Mouse (Mus musculus): ENCODE data around the gene Chd3. TPM values are rescaled to one million over a fixed set of nuclear protein-coding genes. Genes with fewer than 3 reads are reported as not detected.

Chd3 gene
- polyA plus RNA-seq, 2 experiments = 97.8 to 425 TPM

DNA sequence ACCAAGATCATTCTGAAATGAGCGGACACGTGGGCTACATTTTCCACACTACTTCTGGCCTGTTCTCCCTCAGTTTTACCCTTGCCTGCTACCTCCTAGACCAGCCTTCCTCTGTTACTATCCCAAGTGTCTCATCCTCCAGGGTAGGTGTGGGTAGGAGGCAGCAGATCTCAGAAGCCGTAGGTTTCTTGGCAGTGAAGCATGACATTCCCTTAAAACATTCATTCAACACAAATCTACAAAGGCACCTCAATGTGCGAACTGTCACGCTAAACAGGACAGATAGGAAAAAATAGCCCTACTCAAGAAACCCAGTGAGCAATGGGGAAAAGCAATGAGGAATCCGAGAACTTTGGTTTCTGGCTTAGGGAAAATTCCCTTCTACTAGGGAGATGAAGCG, 43.3 kb upstream of the Chd3 start:
- Histone ChIP-seq H3K4me1 (ENCODE audit: control insufficient read depth, insufficient read depth, low read length) (peaks cover 46% of the 10 kb centered on the region), H3K36me3 (ENCODE audit: control insufficient read depth, insufficient read depth, low read length) (peaks cover 28% of the 10 kb centered on the region)
- WGBS = 53% methylated on average over 7 of the region's 7 CpGs

GRCm38 (mm10) chr11:69411538-69412203, 42.5 kb upstream of the Chd3 start:
- no peaks in the 10 kb centered on the region for H3K9me3 ChIP-seq (ENCODE audit: control insufficient read depth, low read length)
- under 1% methylated on average over 34 of the region's 39 CpGs for WGBS
- H3K36me3 ChIP-seq (ENCODE audit: control insufficient read depth, insufficient read depth, low read length) = peaks cover 37% of the 10 kb centered on the region
- peaks cover 40% of the 10 kb centered on the region for H3K4me1 ChIP-seq (ENCODE audit: control insufficient read depth, insufficient read depth, low read length)
- peak overlapping the region; percentile 92 for H3K27ac ChIP-seq (replicated peaks; ENCODE audit: low read depth, low read length)
- peak overlapping the region; percentile 76 for H3K4me3 ChIP-seq (replicated peaks; ENCODE audit: low read length)
- H3K27me3 ChIP-seq (ENCODE audit: control insufficient read depth, insufficient read depth, low read length) = no peaks in the 10 kb centered on the region
- H3K9ac ChIP-seq (ENCODE audit: low read depth, low read length, severe bottlenecking) = peak overlapping the region; percentile 81
- H3K4me2 ChIP-seq (replicated peaks; ENCODE audit: low read depth, low read length, severe bottlenecking) = peak overlapping the region; percentile 81
- TF ChIP-seq POLR2A (IDR thresholded peaks at IDR 0.05; ENCODE audit: borderline replicate concordance, extremely low read depth, insufficient read depth, insufficient read length) = no peak
- no peak for ATAC-seq (ENCODE audit: low FRiP score, low read depth)
- DNase-seq (ENCODE audit: low spot score) = peak; percentile 59

More for the DNA sequence above, 43.3 kb upstream of the Chd3 start:
- Histone ChIP-seq H3K9me3 (ENCODE audit: control insufficient read depth, low read length) (no peaks in the 10 kb centered on the region), H3K9ac (ENCODE audit: low read depth, low read length, severe bottlenecking) (0 out of 2 replicates have a peak overlapping the region, but pooled peaks have one; percentile 28), H3K4me2 (replicated peaks; ENCODE audit: low read depth, low read length, severe bottlenecking) (peak overlapping the region; percentile 81), H3K27me3 (ENCODE audit: control insufficient read depth, insufficient read depth, low read length) (no peaks in the 10 kb centered on the region), H3K4me3 (replicated peaks; ENCODE audit: low read length) (peak overlapping the region; percentile 76), H3K27ac (replicated peaks; ENCODE audit: low read depth, low read length) (no peak overlapping the region)
- no peak for TF ChIP-seq POLR2A (IDR thresholded peaks at IDR 0.05; ENCODE audit: borderline replicate concordance, extremely low read depth, insufficient read depth, insufficient read length)
- no peak for ATAC-seq (ENCODE audit: low FRiP score, low read depth)
- DNase-seq (ENCODE audit: low spot score) = no peak

DNA sequence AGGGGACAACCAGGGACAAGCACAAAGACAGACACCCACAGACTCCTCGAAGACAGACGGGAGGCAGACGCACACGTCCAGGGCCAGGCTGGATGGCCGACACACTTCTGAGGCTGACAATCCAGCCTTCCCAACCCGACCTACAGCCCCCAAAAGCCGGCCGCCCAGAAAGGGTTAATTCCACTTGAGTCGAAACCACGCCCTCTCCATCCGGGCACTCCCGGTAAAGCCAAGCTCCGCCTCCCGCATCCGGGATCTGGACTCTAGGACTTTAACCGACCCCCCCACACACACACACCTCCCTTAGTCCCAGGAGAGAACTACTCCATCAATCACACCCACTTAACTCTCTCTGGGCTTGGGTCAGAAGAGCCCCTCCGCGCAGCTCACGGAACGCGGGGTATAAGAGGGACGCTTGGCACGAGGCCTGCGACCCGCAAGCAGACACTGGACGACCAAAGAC, 41.9 kb upstream of the Chd3 start:
- DNase-seq (ENCODE audit: low spot score) (peak; percentile 98), ATAC-seq (ENCODE audit: low FRiP score, low read depth) (peak; percentile 58)
- H3K4me2 ChIP-seq (replicated peaks; ENCODE audit: low read depth, low read length, severe bottlenecking) = peak overlapping the region; percentile 81
- peaks cover 43% of the 10 kb centered on the region for H3K36me3 ChIP-seq (ENCODE audit: control insufficient read depth, insufficient read depth, low read length)
- H3K9me3 ChIP-seq (ENCODE audit: control insufficient read depth, low read length) = no peaks in the 10 kb centered on the region
- no peaks in the 10 kb centered on the region for H3K27me3 ChIP-seq (ENCODE audit: control insufficient read depth, insufficient read depth, low read length)
- TF ChIP-seq POLR2A (IDR thresholded peaks at IDR 0.05; ENCODE audit: borderline replicate concordance, extremely low read depth, insufficient read depth, insufficient read length) = no peak
- peak overlapping the region; percentile 81 for H3K9ac ChIP-seq (ENCODE audit: low read depth, low read length, severe bottlenecking)
- H3K27ac ChIP-seq (replicated peaks; ENCODE audit: low read depth, low read length) = peak overlapping the region; percentile 92
- H3K4me3 ChIP-seq (replicated peaks; ENCODE audit: low read length) = peak overlapping the region; percentile 76
- under 1% methylated on average over 26 of the region's 26 CpGs for WGBS
- H3K4me1 ChIP-seq (ENCODE audit: control insufficient read depth, insufficient read depth, low read length) = peaks cover 38% of the 10 kb centered on the region

- peak overlapping the region; percentile 81 for H3K4me2 ChIP-seq (replicated peaks; ENCODE audit: low read depth, low read length, severe bottlenecking)
- H3K9ac ChIP-seq (ENCODE audit: low read depth, low read length, severe bottlenecking) = peak overlapping the region; percentile 81
- WGBS = 3% methylated on average over 40 of the region's 41 CpGs
- peaks cover 38% of the 10 kb centered on the region for H3K4me1 ChIP-seq (ENCODE audit: control insufficient read depth, insufficient read depth, low read length)
- H3K27me3 ChIP-seq (ENCODE audit: control insufficient read depth, insufficient read depth, low read length) = no peaks in the 10 kb centered on the region
- H3K4me3 ChIP-seq (replicated peaks; ENCODE audit: low read length) = peak overlapping the region; percentile 76
- H3K36me3 ChIP-seq (ENCODE audit: control insufficient read depth, insufficient read depth, low read length) = peaks cover 49% of the 10 kb centered on the region
- TF ChIP-seq POLR2A (IDR thresholded peaks at IDR 0.05; ENCODE audit: borderline replicate concordance, extremely low read depth, insufficient read depth, insufficient read length) = no peak
- DNase-seq (ENCODE audit: low spot score) (no peak), ATAC-seq (ENCODE audit: low FRiP score, low read depth) (peak; percentile 5)
- H3K27ac ChIP-seq (replicated peaks; ENCODE audit: low read depth, low read length) = peak overlapping the region; percentile 92
- no peaks in the 10 kb centered on the region for H3K9me3 ChIP-seq (ENCODE audit: control insufficient read depth, low read length)
These were observed 41.3 kb upstream of the Chd3 start for GRCm38 (mm10) chr11:69410310-69411072.

DNA sequence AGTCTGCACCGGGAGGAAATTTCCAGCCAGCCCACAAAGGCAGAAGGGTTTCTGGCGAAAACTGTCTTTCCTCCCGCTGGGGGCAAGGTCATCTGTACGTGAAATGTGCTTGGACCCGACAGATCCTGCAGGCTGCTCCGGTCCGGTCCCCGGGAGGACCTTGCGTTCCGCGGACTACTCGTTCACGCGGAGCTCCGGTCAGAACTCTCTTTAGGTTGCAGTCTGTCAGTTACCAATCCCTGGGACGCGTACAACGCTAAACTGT, 40.8 kb upstream of the Chd3 start:
- Histone ChIP-seq H3K9me3 (ENCODE audit: control insufficient read depth, low read length) (no peaks in the 10 kb centered on the region), H3K4me3 (replicated peaks; ENCODE audit: low read length) (peak overlapping the region; percentile 76), H3K4me2 (replicated peaks; ENCODE audit: low read depth, low read length, severe bottlenecking) (peak overlapping the region; percentile 81), H3K9ac (ENCODE audit: low read depth, low read length, severe bottlenecking) (peak overlapping the region; percentile 81), H3K27ac (replicated peaks; ENCODE audit: low read depth, low read length) (peak overlapping the region; percentile 92), H3K36me3 (ENCODE audit: control insufficient read depth, insufficient read depth, low read length) (peaks cover 54% of the 10 kb centered on the region), H3K4me1 (ENCODE audit: control insufficient read depth, insufficient read depth, low read length) (peaks cover 38% of the 10 kb centered on the region), H3K27me3 (ENCODE audit: control insufficient read depth, insufficient read depth, low read length) (no peaks in the 10 kb centered on the region)
- no peak for DNase-seq (ENCODE audit: low spot score)
- TF ChIP-seq POLR2A (IDR thresholded peaks at IDR 0.05; ENCODE audit: borderline replicate concordance, extremely low read depth, insufficient read depth, insufficient read length) = no peak
- WGBS = 2% methylated on average over 18 of the region's 18 CpGs
- no peak for ATAC-seq (ENCODE audit: low FRiP score, low read depth)
